Mouse (Mus musculus): ENCODE results near the gene Zfp992. TPM values are rescaled to one million over a fixed set of nuclear protein-coding genes. Genes with fewer than 3 reads are reported as not detected.

The Zfp992 gene
- polyA plus RNA-seq (2021; fragmentation: Nextera tagmentation), result 0.14 and 0.28 TPM in 2 replicates
- long read RNA-seq, experiment 1, result 0 reads
- long read RNA-seq, experiment 2, result 0 reads

DNA sequence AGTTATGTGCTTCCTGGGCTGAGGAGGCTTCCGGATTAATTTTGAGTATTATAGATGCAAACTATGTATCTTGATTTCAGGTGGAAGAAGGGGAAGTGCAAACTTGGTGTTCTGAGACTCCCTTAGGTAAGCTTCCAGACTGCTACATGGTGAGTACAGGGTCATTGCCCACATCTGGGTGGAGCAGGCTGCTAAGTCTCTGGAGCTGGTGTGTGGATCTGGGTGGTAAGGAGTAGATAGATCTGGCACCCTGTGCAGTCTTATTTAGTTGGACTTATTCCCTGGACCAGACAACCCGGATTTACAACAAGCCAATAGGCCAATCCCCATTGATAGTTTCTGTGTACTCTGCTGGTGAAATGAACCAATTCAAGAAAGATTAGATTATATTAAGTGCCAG, at the start of gene Zfp992:
Gene Zfp992 (plus strand): TSS at position 74 of the 400 bp plus-strand sequence.

DNA sequence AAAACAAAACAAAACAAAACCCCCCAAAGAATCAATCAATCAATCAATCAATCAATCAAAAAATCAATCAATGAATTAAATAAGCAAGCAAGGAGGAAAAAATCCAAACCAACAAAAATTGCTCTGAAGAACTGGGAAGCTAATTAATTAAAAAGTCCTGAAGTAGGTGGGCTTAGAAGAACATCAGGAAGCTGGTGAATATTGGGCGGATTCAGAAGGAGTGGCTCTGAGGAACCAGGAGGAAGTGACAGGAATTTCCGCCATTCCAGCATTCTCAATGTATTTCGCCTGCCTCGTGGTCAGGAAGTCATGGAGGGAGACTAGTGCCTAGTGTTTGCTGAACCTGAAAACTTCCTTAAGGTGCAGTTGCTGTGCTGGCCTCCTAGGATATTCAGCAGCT, 52.9 kb downstream of the Zfp992 start, which contains the start of gene Zfp981:
Gene Zfp981 (plus strand): TSS at position 301 of the 400 bp plus-strand sequence.

Other genes with a start within 250 kb of the Zfp992 start
- gene Zfp981, start 53.0 kb downstream of the Zfp992 start, polyA plus RNA-seq (2021; fragmentation: Nextera tagmentation), result not detected in 2 replicates
- 3.3 and 3.7 TPM in 2 replicates for gene Zfp993, start 161.9 kb downstream of the Zfp992 start, polyA plus RNA-seq (2021; fragmentation: Nextera tagmentation)

Measured in layer of hippocampus, adult 6 months (tissue).